Mouse (Mus musculus): Measurements from ENCODE around the gene Itih3. TPM values are rescaled to one million over a fixed set of nuclear protein-coding genes. Genes with fewer than 3 reads are reported as not detected.

Gene Itih3
- polyA plus RNA-seq, 1 experiment from 2014 or later: 1.4 TPM

DNA sequence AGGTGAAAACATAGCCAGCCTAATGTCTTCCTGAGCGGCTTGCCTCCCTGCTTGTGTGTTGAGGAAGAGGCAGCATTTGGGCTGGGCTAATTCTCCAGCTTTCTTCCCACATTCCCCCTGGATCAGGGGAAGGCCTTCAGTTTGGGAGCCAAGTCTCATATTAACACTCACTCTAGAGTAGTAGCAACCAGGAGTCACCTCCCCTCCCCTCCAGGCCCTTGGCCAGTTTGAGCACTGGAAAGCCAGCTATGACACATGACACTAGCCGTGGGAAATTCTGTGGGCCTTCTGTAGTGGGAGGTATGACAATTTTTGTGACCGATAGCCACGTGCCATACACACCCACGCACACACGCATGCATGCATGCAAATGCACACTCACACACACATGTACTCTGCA lies 17.6 kb downstream of the Itih3 start:
- Histone ChIP-seq H3K9ac (replicated peaks; ENCODE audit: low read length) (no peak overlapping the region), H3K4me1 (ENCODE audit: insufficient read depth, low read length) (no peaks in the 10 kb centered on the region), H3K27me3 (ENCODE audit: insufficient read depth, low read length) (no peaks in the 10 kb centered on the region), H3K27ac (ENCODE audit: low read length) (no peak overlapping the region), H3K4me2 (replicated peaks; ENCODE audit: low read depth, low read length) (no peak overlapping the region), H3K9me3 (ENCODE audit: low read length) (no peaks in the 10 kb centered on the region), H3K4me3 (ENCODE audit: low read length) (no peak overlapping the region), H3K36me3 (ENCODE audit: insufficient read depth, low read length) (no peaks in the 10 kb centered on the region)
- 88% methylated on average over 6 of the region's 6 CpGs for WGBS
- ATAC-seq (ENCODE audit: low FRiP score, low TSS enrichment): no peak

DNA sequence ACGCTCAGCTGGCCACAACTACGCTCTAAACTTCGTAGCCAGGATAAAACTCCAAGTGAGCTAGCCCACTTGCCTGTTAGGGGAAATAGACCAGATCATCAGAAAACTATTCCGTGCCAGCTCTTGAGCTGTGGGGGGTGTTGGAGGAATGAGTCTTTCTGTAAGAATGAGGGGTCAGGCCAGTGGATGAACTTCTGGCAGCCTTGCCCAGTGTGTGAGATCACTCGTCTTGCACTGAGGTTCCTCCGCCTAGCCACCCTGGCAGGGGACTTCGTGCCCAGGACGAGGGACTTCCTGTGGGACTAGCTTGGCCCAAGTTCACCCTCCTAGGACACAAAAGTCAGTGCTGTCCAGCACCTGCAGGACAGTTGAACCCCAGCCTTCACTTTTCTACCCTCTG lies 19.3 kb downstream of the Itih3 start:
- 84% methylated on average over 8 of the region's 8 CpGs for WGBS
- ATAC-seq (ENCODE audit: low FRiP score, low TSS enrichment): no peak
- Histone ChIP-seq H3K4me1 (ENCODE audit: insufficient read depth, low read length) (no peaks in the 10 kb centered on the region), H3K27me3 (ENCODE audit: insufficient read depth, low read length) (no peaks in the 10 kb centered on the region), H3K9me3 (ENCODE audit: low read length) (peaks cover 6% of the 10 kb centered on the region; the same call in 1 of the 2 replicates), H3K4me2 (replicated peaks; ENCODE audit: low read depth, low read length) (no peak overlapping the region), H3K27ac (ENCODE audit: low read length) (no peak overlapping the region), H3K4me3 (ENCODE audit: low read length) (no peak overlapping the region), H3K36me3 (ENCODE audit: insufficient read depth, low read length) (no peaks in the 10 kb centered on the region), H3K9ac (replicated peaks; ENCODE audit: low read length) (no peak overlapping the region)

DNA sequence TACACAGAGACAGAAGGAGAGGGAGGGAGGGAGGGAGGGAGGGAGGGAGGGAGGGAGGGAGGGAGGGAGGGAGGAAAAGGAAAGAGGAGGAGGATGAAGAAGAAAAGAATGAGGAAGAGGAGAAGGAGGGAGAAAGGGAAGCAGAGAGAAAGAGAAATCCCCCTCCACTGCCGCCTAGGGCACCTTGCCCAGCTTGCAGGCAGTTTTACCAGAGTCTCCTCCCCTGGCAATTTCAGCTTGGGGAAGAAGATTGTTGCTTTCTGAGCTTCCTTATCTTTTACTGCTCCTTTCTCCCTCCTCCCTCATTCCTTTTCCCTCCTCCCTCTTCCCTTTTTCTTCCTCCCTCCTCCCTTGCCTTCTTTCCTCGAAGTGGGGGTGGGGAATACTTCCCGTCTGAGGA lies 20.5 kb downstream of the Itih3 start:
- H3K36me3 ChIP-seq (ENCODE audit: insufficient read depth, low read length): no peaks in the 10 kb centered on the region
- no peak for ATAC-seq (ENCODE audit: low FRiP score, low TSS enrichment)
- 74% methylated on average over 3 of the region's 3 CpGs for WGBS
- no peak overlapping the region for H3K27ac ChIP-seq (ENCODE audit: low read length)
- H3K9ac ChIP-seq (replicated peaks; ENCODE audit: low read length): no peak overlapping the region
- H3K9me3 ChIP-seq (ENCODE audit: low read length): peaks cover 6% of the 10 kb centered on the region; the same call in 1 of the 2 replicates
- H3K27me3 ChIP-seq (ENCODE audit: insufficient read depth, low read length): no peaks in the 10 kb centered on the region
- no peaks in the 10 kb centered on the region for H3K4me1 ChIP-seq (ENCODE audit: insufficient read depth, low read length)
- H3K4me2 ChIP-seq (replicated peaks; ENCODE audit: low read depth, low read length): no peak overlapping the region
- no peak overlapping the region for H3K4me3 ChIP-seq (ENCODE audit: low read length)

DNA sequence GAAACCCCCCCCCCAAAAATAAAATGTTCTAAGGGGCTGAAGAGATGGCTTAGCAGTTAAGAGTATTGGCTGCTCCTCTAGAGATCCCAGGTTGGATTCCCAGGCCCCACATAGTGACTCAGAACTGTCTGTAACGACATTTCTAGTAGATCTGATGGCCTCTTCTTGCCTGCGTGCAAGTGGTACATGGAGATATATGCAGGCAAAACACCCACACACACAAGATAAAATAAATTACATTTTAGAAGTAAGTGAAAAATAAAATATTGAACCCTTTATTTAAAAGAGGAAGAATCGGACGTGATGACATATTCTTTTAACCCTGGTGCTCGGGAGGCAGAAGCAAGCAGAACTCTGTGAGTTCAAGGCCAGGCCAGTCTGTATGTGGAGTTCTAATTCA lies 20.9 kb downstream of the Itih3 start:
- ATAC-seq (ENCODE audit: low FRiP score, low TSS enrichment): no peak
- no peaks in the 10 kb centered on the region for H3K36me3 ChIP-seq (ENCODE audit: insufficient read depth, low read length)
- no peaks in the 10 kb centered on the region for H3K27me3 ChIP-seq (ENCODE audit: insufficient read depth, low read length)
- H3K27ac ChIP-seq (ENCODE audit: low read length): no peak overlapping the region
- 87% methylated on average over 5 of the region's 5 CpGs for WGBS
- no peak overlapping the region for H3K4me3 ChIP-seq (ENCODE audit: low read length)
- no peak overlapping the region for H3K9ac ChIP-seq (replicated peaks; ENCODE audit: low read length)
- H3K4me1 ChIP-seq (ENCODE audit: insufficient read depth, low read length): no peaks in the 10 kb centered on the region
- no peak overlapping the region for H3K4me2 ChIP-seq (replicated peaks; ENCODE audit: low read depth, low read length)
- H3K9me3 ChIP-seq (ENCODE audit: low read length): peaks cover 6% of the 10 kb centered on the region; the same call in 1 of the 2 replicates

DNA sequence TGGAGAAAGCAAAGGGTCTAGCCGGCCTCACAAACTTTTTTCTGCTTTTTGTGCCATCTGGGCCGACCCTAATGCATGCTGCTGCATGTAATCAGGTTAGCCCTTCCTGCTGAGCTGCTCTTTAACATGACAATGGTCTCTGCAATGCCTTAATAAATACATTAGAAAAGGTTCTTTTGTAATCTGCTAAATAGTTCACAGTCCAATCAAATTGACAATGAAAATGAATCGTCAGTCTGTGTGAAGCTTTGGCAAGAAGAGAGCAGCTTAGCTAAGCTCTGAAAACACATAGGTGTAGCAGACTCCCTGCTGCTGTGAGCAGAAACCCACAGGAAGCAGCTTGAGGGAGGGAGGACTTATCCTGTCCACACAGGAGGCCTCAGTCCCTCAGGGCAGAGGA lies 23.6 kb downstream of the Itih3 start:
- Histone ChIP-seq H3K36me3 (ENCODE audit: insufficient read depth, low read length) (no peaks in the 10 kb centered on the region), H3K9ac (replicated peaks; ENCODE audit: low read length) (no peak overlapping the region), H3K4me2 (replicated peaks; ENCODE audit: low read depth, low read length) (no peak overlapping the region), H3K4me1 (ENCODE audit: insufficient read depth, low read length) (no peaks in the 10 kb centered on the region), H3K27ac (ENCODE audit: low read length) (no peak overlapping the region), H3K9me3 (ENCODE audit: low read length) (peaks cover 6% of the 10 kb centered on the region; the same call in 1 of the 2 replicates), H3K4me3 (ENCODE audit: low read length) (no peak overlapping the region), H3K27me3 (ENCODE audit: insufficient read depth, low read length) (no peaks in the 10 kb centered on the region)
- 69% methylated on average over 3 of the region's 3 CpGs for WGBS
- no peak for ATAC-seq (ENCODE audit: low FRiP score, low TSS enrichment)

DNA sequence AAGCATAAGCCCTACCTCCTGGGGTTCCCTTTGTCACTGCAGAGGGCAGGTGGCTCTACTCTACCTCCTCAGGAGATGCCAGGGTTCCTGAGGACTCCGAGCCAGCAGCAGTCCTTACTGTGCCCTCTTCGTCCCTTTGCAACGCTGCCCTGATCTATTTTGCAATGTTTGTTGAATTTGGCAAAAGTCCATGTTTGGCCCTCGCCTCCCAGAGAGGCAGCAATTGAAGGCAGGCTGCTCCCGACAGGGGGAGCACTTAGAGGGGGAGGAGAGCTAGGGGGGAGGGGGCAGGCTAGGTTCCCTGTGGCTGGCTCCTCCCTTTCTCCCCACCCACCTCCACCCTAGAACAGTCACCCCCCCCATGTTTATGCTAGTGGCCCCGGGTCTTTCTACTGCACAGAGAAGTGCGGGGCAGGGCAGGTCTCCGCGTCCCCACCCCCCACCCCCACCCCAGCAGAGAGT lies 35.3 kb downstream of the Itih3 start:
- H3K27ac ChIP-seq (ENCODE audit: low read length): no peak overlapping the region

DNA sequence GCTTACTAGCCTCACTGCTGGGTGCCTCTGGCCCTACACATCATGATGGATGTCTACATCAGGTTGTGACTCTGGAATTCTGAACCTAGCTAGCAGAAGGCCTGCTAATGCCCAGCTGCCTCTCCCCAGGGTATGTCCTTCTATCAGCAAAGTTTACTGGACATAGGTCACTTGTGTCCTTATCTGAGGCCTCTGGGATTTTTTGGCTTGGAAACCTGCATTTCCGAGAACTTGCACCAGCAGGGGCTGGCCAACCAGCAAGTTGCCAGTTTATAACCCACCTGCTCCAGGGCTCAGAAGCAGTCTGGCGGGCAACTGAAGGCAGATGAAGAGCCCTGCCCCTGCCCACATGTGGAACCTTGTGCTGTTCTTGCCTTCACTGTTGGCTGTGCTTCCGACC lies 37.4 kb downstream of the Itih3 start, which contains the start of gene Itih4:
TSS of gene Itih4 (plus strand) at position 273 of the 400 bp plus-strand sequence.
- no peak within 1 kb of the TSS for H3K9ac ChIP-seq (replicated peaks; ENCODE audit: low read length)
- H3K4me1 ChIP-seq (ENCODE audit: insufficient read depth, low read length): peaks cover 5% of the 10 kb centered on the region
- no peaks in the 10 kb centered on the region for H3K27me3 ChIP-seq (ENCODE audit: insufficient read depth, low read length)
- H3K4me2 ChIP-seq (replicated peaks; ENCODE audit: low read depth, low read length): no peak within 1 kb of the TSS
- 87% methylated on average over 3 of the region's 3 CpGs for WGBS
- no peaks in the 10 kb centered on the region for H3K36me3 ChIP-seq (ENCODE audit: insufficient read depth, low read length)
- ATAC-seq (ENCODE audit: low FRiP score, low TSS enrichment): no peak
- no peak within 1 kb of the TSS for H3K4me3 ChIP-seq (ENCODE audit: low read length)
- H3K9me3 ChIP-seq (ENCODE audit: low read length): no peaks in the 10 kb centered on the region
- no peak within 1 kb of the TSS for H3K27ac ChIP-seq (ENCODE audit: low read length)

More for the DNA sequence above, 35.3 kb downstream of the Itih3 start:
- Histone ChIP-seq H3K4me1 (ENCODE audit: insufficient read depth, low read length) (peaks cover 5% of the 10 kb centered on the region), H3K36me3 (ENCODE audit: insufficient read depth, low read length) (no peaks in the 10 kb centered on the region), H3K27me3 (ENCODE audit: insufficient read depth, low read length) (no peaks in the 10 kb centered on the region), H3K9ac (replicated peaks; ENCODE audit: low read length) (no peak overlapping the region), H3K9me3 (ENCODE audit: low read length) (no peaks in the 10 kb centered on the region), H3K4me2 (replicated peaks; ENCODE audit: low read depth, low read length) (peak overlapping the region; percentile 28), H3K4me3 (ENCODE audit: low read length) (no peak overlapping the region)
- 7% methylated on average over 9 of the region's 9 CpGs for WGBS
- ATAC-seq (ENCODE audit: low FRiP score, low TSS enrichment): peak; percentile 70

DNA sequence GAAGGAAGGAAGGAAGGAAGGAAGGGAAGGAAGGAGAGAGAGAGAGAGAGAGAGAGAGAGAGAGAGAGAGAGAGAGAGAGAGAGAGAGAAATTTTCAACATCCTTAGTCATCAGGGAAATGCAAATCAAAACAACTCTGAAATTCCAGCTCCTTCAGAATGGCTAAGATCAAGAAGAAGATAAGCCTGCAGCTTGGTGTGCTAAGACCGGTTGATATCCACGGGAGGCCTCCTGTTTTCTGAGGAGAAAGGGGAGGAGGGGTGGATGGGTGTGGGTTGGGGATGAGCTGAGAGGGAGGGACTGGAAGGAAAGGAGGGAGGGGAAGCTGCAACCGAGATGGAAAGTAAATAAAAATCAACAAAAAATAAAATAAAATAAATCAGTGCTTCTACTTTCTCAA lies 38.3 kb downstream of the Itih3 start:
- no peak for ATAC-seq (ENCODE audit: low FRiP score, low TSS enrichment)
- Histone ChIP-seq H3K4me3 (ENCODE audit: low read length) (no peak overlapping the region), H3K27ac (ENCODE audit: low read length) (no peak overlapping the region), H3K4me1 (ENCODE audit: insufficient read depth, low read length) (peaks cover 7% of the 10 kb centered on the region), H3K9me3 (ENCODE audit: low read length) (no peaks in the 10 kb centered on the region), H3K4me2 (replicated peaks; ENCODE audit: low read depth, low read length) (no peak overlapping the region), H3K27me3 (ENCODE audit: insufficient read depth, low read length) (no peaks in the 10 kb centered on the region), H3K9ac (replicated peaks; ENCODE audit: low read length) (no peak overlapping the region), H3K36me3 (ENCODE audit: insufficient read depth, low read length) (no peaks in the 10 kb centered on the region)
- WGBS: 5% methylated on average over 3 of the region's 3 CpGs

DNA sequence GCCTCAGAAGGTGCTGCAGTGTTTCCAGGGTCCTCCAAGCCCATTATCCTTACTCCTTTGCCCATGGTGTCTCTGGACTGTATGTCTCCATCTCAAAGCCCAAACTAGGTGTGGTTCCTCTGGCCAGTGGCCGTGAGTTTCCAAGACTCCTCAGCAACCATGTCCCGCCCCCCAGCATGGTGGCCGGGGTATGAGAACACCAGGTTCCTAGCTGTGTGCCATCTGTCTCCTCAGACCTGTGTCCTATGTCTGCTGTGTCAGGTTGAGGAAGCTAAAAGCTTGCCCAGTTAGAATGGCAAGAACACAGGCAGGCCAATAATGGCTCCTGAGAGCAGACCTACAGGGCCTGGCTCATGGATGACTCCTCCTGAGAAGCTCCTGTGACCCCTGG lies 41.8 kb downstream of the Itih3 start:
- no peak for ATAC-seq (ENCODE audit: low FRiP score, low TSS enrichment)
- Histone ChIP-seq H3K4me2 (replicated peaks; ENCODE audit: low read depth, low read length) (no peak overlapping the region), H3K27ac (ENCODE audit: low read length) (no peak overlapping the region), H3K4me3 (ENCODE audit: low read length) (no peak overlapping the region), H3K36me3 (ENCODE audit: insufficient read depth, low read length) (no peaks in the 10 kb centered on the region), H3K27me3 (ENCODE audit: insufficient read depth, low read length) (no peaks in the 10 kb centered on the region), H3K4me1 (ENCODE audit: insufficient read depth, low read length) (peaks cover 20% of the 10 kb centered on the region), H3K9me3 (ENCODE audit: low read length) (no peaks in the 10 kb centered on the region), H3K9ac (replicated peaks; ENCODE audit: low read length) (no peak overlapping the region)
- 93% methylated on average over 3 of the region's 3 CpGs for WGBS

DNA sequence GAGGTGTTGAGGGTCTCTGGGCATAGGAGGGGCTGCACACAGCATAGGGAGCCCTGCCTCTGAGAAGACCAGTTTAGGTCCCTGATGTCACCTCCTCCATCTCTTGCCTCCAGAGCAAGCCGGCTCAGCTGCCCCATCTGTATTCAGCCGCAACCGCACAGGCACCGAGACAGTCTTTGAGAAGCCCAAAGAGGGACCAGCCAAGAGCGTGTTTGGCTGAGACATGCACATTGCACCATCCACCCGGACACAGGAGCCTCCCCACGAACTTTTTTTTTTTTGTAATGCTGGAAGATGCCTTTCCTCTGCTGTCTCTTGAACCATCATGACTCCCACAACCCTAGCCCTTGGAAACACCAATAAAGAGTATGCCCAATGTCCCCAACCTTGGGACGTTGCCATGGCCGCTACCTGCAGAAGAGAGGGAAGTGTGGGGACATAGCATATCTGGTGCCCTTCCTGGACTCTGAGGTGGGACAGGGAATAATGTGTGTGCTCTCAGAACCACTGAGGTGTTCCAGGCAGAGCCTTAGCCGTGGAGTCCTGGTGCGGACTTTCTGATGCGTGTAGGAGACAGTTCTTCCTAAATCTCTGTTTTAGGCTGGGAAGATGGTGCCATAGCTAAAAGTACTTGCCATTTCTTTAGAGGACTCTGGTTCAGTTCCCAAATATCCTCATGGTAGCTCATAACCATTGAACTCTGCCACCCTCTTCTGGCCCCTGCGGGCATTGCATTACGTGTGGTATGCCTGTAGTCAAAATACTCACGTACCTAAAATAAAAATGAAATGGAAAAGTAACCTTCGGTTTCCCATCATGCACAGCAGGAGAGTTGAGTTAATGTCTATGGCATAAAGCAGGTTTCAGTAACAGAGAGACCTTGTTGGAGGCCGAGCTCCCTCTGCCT lies 42.5 kb downstream of the Itih3 start:
- ATAC-seq (ENCODE audit: low FRiP score, low TSS enrichment): no peak
- no peaks in the 10 kb centered on the region for H3K27me3 ChIP-seq (ENCODE audit: insufficient read depth, low read length)
- no peaks in the 10 kb centered on the region for H3K9me3 ChIP-seq (ENCODE audit: low read length)
- no peak overlapping the region for H3K4me2 ChIP-seq (replicated peaks; ENCODE audit: low read depth, low read length)
- WGBS: 83% methylated on average over 17 of the region's 17 CpGs
- H3K27ac ChIP-seq (ENCODE audit: low read length): no peak overlapping the region
- H3K4me3 ChIP-seq (ENCODE audit: low read length): no peak overlapping the region
- H3K36me3 ChIP-seq (ENCODE audit: insufficient read depth, low read length): no peaks in the 10 kb centered on the region
- peaks cover 26% of the 10 kb centered on the region for H3K4me1 ChIP-seq (ENCODE audit: insufficient read depth, low read length)
- no peak overlapping the region for H3K9ac ChIP-seq (replicated peaks; ENCODE audit: low read length)
